Mouse (Mus musculus) adrenal gland, adult 18-20 months (tissue): ENCODE measurements around the gene Akt1. TPM values are rescaled to one million over a fixed set of nuclear protein-coding genes. Genes with fewer than 3 reads are reported as not detected.
A peak's percentile ranks its signal among the peaks of the same experiment; 100 is the strongest.

Source experiments
- DNase-seq, 2 experiments: peaks; one replicate each; pipeline ENCODE4 v3.0.0; 2021 to 2022; ENCODE audit warnings: low spot score in 2 of 2
- total RNA-seq, 2 experiments: library from RNA; stranded (reverse); gene quantifications; 1 replicate in 1 of 2; 2 replicates in 1 of 2; pipeline ENCODE4 v1.2.3; 2021

Gene Akt1
- total RNA-seq, 2 experiments from 2014 or later: 184 to 355 TPM

- DNase-seq: no peak
Measured at GRCm38 (mm10) chr12:112663716-112664115, 11.0 kb downstream of the Akt1 start.

GRCm38 (mm10) chr12:112663303-112663702 is 11.4 kb downstream of the Akt1 start:
- no peak for DNase-seq

GRCm38 (mm10) chr12:112661851-112662250 is 12.8 kb downstream of the Akt1 start:
- no peak for DNase-seq

- DNase-seq: no peak
Measured at GRCm38 (mm10) chr12:112661327-112661605, 13.4 kb downstream of the Akt1 start.

- no peak for DNase-seq
Measured at GRCm38 (mm10) chr12:112660576-112661326, 13.9 kb downstream of the Akt1 start.

GRCm38 (mm10) chr12:112659109-112659508 is 15.6 kb downstream of the Akt1 start:
- peak; percentile 80 for DNase-seq

GRCm38 (mm10) chr12:112658619-112659018 is 16.1 kb downstream of the Akt1 start:
- DNase-seq: no peak

- no peak for DNase-seq
Measured at GRCm38 (mm10) chr12:112654076-112654475, 20.6 kb downstream of the Akt1 start.

- DNase-seq: peak; percentile 75 to 85
Measured at GRCm38 (mm10) chr12:112653157-112653824, 21.4 kb downstream of the Akt1 start.

GRCm38 (mm10) chr12:112651778-112652439 is 22.8 kb downstream of the Akt1 start:
- no peak for DNase-seq

- no peak for DNase-seq
Measured at GRCm38 (mm10) chr12:112648081-112648480, 26.6 kb downstream of the Akt1 start.

GRCm38 (mm10) chr12:112646139-112646538 is 28.5 kb downstream of the Akt1 start:
- no peak for DNase-seq

GRCm38 (mm10) chr12:112644855-112645506 is 29.7 kb downstream of the Akt1 start:
- no peak for DNase-seq

- DNase-seq: peak; percentile 96 to 97
Measured at GRCm38 (mm10) chr12:112644180-112644854, 30.4 kb downstream of the Akt1 start, which contains the start of gene Siva1. TSS of gene Siva1 (plus strand) at chr12:112644679.

GRCm38 (mm10) chr12:112643126-112643525 is 31.6 kb downstream of the Akt1 start:
- no peak for DNase-seq

- no peak for DNase-seq
Measured at GRCm38 (mm10) chr12:112639526-112639925, 35.2 kb downstream of the Akt1 start.

- DNase-seq: no peak
Measured at GRCm38 (mm10) chr12:112633686-112634085, 41.0 kb downstream of the Akt1 start.

GRCm38 (mm10) chr12:112632907-112633306 is 41.8 kb downstream of the Akt1 start:
- DNase-seq: no peak

- no peak for DNase-seq
Measured at GRCm38 (mm10) chr12:112632084-112632777, 42.5 kb downstream of the Akt1 start.

- DNase-seq: no peak
Measured at GRCm38 (mm10) chr12:112631472-112631871, 43.2 kb downstream of the Akt1 start.
